Mouse (Mus musculus): ENCODE measurements around the gene Morc2a. TPM values are rescaled to one million over a fixed set of nuclear protein-coding genes. Genes with fewer than 3 reads are reported as not detected.

Morc2a gene
- total RNA-seq, 4 experiments from 2014 or later: 18.5 to 20.2 (median 18.7) TPM

DNA sequence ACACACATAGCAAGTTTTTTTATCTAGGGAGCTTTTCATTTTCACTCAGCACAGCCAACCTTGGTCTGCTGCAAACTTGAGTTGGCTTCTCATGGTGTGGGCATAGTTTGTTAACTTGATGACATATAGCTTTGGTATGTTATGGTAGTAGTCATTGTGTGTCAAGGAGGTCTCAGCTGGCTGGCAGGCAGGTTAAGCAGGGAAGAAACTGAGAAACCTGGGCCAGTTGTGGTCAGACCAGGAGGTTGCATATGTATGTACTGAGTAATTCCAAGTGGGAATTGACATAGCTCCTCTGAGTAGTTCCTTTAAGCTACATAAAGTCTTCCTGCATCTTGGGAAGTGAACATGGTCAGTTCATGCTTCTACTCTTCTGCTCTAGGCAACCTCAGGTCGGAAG is 35.2 kb downstream of the Morc2a start:
- no peak for DNase-seq (ENCODE audit: low spot score)

DNA sequence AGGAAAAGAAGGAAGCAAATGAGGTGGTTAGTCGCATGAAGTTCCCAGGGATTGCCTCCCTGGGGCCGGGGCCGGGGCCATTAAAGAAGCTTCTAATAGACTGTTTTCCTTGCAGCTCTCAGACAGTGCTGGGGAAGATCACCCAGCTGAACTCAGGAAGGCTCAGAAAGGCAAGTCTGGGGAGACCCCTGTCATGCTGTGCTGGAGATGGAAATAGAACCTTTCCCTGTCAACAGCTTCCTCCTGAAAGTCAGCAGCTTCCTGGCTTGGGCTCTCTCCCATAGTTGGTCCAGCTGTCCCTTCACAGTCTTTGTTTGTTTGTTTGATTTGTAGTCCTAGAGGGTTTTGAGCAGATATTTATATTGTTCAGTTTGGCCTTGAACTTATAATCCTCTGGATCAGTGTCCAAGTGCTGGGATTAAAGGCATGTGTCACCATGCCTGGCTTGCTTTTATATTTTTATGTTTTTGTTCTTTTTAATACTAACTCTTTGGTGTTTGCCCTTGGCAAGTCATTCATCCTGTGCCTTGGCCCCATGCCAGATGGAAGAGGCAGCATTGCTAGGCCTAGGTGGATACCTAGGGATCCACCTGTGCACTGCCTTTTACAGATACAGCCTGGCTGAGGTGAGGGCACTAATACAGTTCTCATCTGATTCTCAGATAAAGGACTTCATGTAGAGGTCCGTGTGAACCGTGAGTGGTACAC is 35.9 kb downstream of the Morc2a start:
- DNase-seq (ENCODE audit: low spot score): no peak

DNA sequence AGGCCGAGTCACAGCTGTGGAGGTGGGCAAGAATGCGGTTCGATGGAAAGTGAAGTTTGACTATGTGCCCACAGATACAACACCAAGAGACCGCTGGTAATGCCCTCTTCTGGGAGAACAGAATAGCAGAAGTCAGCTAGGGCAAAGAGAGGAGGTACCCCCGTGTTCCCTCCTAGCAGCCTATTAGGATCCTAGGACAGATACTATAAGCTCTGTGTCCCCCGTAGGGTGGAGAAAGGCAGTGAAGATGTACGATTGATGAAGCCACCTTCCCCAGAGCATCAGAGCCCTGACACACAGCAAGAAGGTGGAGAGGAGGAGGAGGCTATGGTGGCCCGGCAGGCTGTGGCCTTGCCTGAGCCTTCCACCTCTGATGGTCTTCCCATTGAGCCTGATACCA is 36.4 kb downstream of the Morc2a start:
- no peak for DNase-seq (ENCODE audit: low spot score)

DNA sequence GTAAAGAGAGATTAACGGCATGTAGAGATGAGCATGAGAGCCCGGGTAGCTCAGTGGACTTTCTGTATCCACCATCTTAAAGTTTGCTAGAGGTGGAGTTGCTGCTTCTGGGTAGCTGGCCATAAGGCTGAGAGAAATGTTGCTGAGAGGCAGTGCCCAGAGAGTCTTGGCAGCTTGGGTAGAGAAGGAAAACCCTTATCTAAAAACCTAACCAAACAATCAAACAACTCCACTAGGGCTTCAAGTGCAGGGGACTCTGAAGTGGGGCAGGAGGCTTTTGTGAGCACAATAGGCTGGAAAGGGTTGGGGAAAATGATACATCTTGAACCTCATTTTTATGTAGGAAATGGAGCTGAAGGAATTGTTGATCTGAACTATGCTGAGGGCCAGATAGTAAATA is 37.3 kb downstream of the Morc2a start:
- no peak for DNase-seq (ENCODE audit: low spot score)

DNA sequence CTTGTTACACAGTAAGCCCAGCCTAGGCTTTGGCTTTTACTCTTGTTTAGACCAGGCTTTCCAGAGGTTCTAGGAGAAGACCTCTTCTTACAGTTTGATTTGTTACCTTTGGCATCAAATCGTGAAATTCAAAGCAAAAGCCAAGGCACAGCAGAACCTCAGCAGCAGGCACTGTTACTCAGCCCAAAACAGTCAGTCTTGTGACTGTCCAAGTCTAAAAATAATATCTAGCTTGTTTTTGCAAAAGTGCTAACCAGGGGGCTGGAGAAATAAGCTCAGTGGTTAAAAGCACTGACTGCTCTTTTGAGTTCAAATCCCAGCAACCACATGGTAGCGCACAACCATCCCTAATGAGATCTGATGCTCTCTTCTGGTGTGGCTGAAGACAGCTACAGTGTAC is 37.9 kb downstream of the Morc2a start:
- no peak for DNase-seq (ENCODE audit: low spot score)

DNA sequence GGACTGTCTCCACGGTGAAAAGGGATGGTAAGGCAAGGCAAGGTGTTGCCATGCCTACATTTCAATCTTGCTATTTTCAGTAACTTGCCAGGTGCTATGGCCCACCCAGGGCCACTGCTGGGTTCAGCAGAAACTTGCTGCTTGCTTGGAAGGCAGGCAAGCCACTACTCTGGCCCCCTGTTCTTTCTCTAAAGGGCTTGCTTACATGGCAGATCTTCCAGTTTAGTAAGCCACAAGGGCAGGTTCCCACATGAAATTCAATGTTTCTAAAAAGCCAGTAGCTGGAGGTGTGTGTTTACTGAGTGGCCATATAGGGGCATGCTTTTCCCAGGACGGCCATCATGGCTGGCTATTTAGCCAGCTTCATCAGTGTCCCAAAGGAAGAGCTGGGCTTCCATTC is 42.8 kb downstream of the Morc2a start:
- no peak for DNase-seq (ENCODE audit: low spot score)

DNA sequence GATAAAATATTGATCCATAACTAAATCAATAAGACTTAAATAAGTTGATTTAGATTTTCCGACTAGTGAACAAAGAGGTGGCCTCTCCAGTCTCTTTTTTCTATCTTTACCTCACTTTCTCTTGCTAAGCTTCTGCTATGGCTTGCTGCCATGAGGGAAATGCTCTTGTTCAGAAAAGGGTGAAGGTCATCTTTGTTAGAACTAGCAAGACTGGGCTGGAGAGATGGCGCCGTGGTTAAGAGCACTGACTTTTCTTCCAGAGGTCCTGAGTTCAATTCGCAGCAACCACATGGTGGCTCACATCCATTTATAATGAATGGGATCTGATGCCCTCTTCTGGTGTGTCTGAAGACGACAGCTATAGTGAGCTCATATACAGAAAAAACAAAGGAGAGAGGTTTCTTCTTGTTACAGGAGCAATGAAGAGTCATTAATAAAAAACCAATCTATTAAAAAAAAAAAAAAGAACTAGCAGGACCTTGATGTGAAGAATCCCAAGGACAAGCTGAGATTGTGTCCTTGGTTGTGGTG is 47.2 kb downstream of the Morc2a start:
- no peak for DNase-seq (ENCODE audit: low spot score)

DNA sequence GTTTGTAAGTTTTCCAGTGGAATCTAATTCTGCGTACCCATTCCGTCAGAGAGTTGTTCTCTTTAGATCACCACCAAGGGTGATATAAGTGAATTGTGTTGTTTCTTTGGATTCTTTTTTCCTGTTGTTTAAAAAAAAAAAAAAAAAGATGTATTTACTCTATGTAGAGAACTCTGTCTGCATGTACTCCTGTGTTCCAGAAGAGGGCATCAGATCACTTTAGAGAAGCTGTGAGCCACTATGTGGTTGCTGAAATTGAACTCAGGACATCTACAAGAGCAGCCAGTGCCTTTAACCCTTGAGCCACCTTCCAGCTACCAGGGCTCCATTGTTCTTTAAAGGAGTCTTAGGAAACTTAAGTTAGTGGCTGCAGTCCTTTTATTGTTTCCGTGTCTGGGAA is 48.5 kb downstream of the Morc2a start:
- DNase-seq (ENCODE audit: low spot score): no peak

DNA sequence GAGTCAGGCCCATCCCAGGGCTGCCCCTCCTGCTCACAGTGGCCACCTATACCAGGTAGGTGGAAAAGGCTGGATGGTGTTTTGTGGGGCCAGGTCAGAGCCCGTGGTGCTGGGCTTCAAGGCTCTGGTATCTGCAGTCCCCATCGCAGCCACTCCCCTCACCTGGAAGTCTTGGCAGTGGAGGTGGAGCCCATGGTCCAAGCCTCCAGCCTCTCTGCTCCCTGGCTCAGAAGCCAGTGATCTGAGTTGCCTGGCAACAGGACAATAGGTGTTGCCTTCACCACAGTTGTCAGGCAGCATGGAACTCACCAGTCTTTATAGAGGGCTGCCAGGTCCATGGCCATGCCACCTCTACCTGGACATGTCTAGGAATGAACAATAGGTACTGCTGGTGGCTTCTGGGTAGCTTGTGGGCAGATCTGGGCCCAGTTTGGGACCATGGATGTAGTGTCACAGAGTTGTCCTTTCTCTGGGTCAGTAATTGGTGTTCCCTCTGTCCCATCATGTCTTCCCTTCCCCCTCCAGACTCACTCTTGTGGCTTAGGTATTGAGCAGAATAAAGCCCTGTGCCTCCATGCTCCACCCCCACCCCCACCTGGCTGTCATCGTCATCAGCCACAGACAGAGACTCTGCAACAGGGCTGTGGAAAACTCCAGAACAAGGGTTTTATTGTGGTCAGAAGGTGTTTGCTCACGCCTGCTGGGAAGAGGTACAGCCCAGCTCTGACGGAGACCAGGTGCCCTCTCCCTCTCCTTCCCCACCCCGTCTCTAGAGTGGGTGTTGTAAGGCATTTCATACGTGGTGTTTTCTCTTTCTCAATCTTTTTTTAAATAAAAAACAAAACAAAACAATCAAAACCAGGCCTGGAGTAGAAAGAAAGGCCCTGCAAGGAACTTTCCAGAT is 54.4 kb downstream of the Morc2a start:
- no peak for DNase-seq (ENCODE audit: low spot score)

DNA sequence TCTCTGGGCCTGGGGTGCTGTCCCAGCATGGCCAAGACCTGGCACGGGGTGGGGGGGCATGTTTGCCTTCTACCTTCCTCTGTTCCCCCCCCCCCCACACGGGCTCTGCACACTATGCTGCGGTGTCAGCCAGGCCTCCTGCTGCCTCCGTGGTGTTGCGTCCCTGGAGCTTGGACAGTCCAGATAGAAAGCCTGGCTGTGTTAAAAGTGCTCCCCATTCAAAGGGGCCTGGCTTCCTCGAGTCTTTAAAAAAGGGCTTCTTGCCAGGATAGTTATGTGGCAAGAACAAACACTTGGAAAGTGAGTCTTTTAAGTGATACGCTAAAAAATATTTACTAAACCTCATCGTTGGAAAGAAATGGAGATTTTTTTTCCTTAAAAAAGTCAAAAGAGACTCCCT is 55.4 kb downstream of the Morc2a start:
- no peak for DNase-seq (ENCODE audit: low spot score)

DNA sequence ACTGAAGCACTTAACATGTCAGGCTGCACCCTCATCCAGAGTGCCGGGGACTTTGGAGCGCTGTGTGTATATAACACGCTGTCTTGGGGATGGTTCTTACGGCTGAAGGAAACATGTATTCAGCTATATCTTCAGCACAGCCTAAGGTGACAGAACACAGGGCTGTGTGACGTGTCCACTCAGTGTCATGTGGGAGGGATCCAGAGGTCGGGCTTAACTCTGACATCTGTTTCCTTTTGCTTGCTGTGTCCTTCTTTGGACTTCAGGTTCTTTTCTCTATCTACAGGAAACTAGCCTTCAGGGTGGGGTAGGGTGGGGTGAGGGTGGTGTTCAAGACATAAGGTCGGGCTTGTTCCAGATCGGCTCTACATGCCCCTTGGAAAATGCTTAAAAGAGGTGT is 58.1 kb downstream of the Morc2a start:
- no peak for DNase-seq (ENCODE audit: low spot score)

DNA sequence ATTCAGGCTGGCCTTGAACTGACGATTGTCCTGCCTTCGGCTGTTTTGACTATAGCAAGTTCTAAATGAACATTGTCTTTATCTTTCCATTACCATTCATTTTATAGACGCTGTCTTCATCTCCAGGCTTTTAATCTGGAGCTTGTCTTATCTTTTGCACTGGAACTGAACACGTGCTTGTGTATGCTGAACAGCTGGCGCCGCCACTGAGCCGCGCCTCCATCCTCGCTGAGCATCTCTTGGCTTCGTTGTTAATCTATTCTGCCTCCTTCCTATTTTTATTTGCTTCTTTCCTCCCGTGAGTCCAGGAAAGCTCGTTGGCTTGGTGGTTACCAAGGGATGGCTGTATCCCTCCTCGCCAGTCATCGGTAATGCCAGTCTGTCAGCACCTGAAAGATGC is 61.2 kb downstream of the Morc2a start:
- no peak for DNase-seq (ENCODE audit: low spot score)

DNA sequence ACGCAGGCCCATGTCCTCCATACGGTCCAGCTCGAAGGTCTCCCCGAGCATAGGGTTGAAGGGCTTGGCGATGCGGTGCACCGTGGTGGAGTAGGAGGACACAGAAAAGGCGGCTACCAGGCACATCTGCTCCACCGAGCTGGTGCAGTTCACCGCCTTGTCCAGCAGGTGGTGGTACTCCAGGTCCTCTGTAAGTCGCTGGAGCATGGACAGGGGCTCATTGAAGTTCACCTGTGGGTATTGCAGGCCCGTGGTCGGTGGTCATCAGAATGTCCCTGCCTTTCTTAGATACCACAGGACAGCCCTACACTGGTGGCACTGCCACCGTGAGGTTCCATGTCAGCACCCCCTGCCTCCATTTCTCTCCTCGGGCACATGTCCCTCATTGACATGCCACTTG is 65.5 kb downstream of the Morc2a start:
- DNase-seq (ENCODE audit: low spot score): peak; percentile 12

DNA sequence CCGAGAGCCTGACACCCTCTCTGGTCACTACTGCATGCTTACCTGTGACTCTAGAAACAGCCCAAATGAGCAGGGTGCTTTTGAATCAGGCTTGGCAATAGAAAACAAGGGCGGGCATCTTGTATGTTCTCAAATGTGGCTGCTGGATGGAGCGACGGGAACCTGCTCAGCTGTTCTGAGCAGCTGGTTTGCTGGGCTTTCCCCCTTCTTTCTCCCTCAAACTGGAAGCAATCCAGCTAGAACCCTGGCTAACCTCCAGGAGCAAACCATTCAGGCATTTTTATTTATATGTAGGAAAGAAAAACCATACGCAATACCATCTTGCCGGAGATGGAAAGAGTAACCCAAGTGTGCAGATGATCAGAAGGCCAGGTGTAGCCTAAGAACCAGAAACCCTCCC is 67.7 kb downstream of the Morc2a start:
- no peak for DNase-seq (ENCODE audit: low spot score)

DNA sequence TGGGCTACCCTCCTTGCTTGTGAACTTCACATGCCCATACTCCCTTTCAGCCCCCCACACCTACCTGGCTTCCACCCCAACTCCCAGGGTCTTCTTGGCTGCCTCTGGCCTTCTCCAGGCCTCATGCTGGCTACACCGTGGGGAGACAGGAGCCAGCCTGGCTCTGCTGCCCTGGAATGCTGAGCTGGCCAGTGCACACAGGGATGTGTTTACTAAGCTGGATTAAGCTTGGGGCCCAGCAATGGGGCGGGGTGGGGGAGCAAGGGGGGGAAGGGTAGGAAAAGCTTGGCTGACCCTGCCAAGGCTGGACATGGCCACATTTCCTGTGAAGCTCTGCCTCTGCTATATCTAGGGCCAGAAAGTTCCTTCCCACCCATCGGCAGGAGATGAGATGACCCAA is 73.0 kb downstream of the Morc2a start:
- no peak for DNase-seq (ENCODE audit: low spot score)

DNA sequence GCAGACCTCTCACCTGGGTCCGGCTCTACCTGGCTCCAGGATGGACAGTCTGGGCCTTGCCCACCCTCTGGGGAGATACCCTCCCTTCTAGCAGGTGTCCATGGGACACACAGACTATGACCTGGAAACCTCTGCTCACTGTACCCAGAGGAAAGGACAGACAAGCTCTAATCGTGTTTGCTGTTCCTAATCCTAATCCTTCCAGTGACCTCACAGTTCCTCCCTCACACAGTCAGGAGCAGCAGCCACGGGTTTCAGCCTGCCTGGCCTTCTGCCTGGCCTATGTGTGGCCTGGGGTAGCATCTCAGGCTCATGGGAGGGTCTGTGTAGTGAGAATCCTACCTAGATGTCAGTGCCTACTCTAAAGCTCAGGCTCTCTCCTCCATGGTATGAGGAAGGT is 73.9 kb downstream of the Morc2a start:
- DNase-seq (ENCODE audit: low spot score): no peak

DNA sequence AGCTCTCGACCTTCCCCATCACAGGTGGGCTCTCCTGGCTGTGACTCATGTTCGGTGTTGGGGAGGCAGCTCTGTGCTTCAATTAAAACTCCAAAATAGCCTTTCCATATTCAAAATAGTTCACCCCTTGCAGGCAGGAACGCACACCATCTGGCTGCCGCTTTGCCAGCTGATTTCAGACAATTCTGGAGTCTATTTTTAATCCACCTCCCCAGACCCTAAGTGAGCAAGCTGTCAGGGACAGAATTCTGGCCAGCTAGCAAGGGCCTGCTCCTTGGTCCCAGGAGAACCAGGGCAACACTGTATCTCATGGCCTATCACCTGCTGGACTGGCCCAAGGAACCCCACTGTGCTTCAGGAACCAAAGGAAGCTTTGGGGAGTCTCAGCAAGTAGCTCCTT is 74.9 kb downstream of the Morc2a start:
- DNase-seq (ENCODE audit: low spot score): peak; percentile 3

DNA sequence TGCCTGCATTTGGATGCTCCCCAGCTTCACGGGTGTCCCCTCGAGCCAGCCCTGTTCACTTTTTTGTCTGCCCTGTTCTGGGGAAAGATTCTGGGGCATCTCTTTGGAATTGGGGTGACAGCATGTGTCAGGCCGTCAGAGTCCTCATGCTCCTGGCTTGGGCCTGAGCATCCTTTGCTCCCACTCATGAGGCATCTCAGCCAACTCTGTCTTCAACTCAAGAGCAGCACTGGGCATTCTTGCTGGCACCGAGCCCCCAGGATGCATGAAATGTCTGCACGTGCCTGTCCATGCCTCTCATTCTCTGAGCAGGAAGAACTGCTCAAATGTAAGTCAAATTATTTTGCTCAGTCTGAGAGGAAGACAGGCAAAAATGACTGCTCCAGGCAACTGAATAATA is 75.7 kb downstream of the Morc2a start:
- no peak for DNase-seq (ENCODE audit: low spot score)

DNA sequence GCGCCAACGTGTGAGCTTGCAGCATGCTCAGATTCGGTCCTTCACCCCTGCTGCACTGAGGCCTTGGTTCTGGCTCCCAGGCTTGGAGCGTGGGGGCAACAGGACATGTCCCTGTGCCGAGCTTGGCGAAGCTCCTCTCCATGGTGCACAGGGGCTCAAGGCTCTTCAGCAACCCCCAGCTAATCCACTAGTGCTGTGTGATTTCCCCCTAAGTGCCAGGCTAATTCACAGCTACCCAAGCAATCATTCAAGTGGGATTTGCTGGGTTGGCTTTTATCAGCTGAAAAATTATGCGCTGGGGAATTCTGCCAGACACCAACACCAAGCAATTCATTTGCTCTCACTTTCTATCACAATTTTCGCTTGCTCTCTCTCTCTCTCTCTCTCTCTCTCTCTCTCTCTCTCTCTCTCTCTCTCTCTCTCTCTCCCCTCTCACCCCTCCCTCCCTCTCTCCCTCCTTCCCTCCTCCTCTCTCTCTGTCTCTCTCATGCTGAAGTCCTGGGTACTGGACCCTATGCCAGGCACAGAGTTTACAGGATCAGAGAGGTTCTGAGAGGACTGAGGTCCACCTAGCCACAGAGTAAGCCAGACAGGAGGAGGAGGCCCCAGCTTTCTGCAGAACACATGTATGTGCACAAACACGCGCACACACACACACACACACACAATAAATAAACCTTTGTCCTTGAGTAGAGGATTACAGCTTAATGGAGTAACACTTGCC is 76.5 kb downstream of the Morc2a start:
- DNase-seq (ENCODE audit: low spot score): no peak

DNA sequence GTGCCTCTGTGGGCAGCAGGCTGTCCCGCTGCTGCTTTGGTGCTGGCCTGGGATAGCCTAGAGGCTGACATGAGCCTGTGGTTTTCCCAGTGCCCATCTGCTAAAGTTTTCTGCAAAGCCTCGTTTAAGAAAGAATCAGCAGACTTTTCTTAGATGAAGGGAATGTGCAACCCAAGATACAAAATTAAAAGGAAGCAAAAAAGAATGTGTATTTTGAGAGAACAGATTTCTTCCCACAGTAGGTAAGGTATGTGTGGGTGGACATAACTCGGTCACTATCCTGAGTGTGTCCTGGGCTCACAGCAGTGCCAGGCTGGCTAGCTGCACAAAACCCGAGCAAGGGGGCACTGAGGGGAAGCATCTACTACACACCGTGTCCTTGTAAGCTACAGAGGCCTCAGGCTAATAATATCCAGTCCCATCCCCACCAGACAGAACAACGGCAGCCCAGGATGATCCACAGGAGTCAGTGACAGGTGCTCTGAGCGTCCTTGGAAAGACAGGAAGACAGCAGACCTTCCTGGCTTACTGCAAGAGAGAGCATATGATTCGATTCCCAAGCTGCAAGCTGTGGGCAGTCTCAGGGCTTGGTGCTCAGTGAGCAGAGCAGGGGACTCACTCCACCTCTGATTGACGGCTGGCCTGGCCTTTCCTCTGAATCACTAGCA is 78.6 kb downstream of the Morc2a start:
- DNase-seq (ENCODE audit: low spot score): no peak

DNA sequence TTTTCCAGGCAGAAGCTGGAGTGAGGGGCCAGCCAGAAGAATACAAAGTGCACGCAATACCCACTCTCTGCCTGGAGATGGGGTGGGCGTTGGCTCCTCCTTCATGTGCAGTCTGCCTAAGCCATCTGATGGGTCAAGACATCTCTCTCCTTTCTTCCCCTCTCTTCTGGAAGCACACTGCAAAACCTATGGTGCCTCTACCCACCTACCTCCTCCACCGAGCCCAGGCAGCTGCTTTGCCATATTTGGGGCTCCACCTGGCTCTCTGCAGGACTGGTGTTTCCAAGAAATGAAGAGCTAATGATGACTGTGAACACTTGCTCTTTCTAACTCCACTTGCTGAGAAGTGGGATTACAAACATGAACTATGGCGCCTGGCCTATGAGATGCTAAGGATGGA is 82.5 kb downstream of the Morc2a start:
- no peak for DNase-seq (ENCODE audit: low spot score)
